Mouse (Mus musculus) ES-E14 (cell line): ENCODE results near the gene Fry.

Experiments used
- CHD2 ChIP-seq: IDR thresholded peaks from 2 replicates; pipeline ENCODE4 v1.6.1; 2014; ENCODE audit warnings: mild to moderate bottlenecking, low read depth, low read length, inconsistent platforms
- HCFC1 ChIP-seq: IDR thresholded peaks from 2 replicates; pipeline ENCODE4 v1.6.1; 2012; ENCODE audit warnings: low read length, inconsistent platforms, borderline replicate concordance; ENCODE audit not compliant: insufficient read depth
- ZC3H11A ChIP-seq: IDR thresholded peaks from 2 replicates; pipeline ENCODE4 v1.6.1; 2012; ENCODE audit warnings: low read depth, mild to moderate bottlenecking, inconsistent platforms, low read length, borderline replicate concordance
- ZNF384 ChIP-seq: IDR thresholded peaks from 2 replicates; pipeline ENCODE4 v1.6.1; 2012; ENCODE audit warnings: low read depth, low read length, inconsistent platforms

- TF ChIP-seq ZC3H11A (no peak), HCFC1 (no peak), ZNF384 (no peak), CHD2 (no peak)
Observed at GRCm38 (mm10) chr5:150409451-150410045, 291.1 kb downstream of the Fry start.
